Mouse (Mus musculus) heart, adult 11 months (tissue): ENCODE measurements around the gene Slc30a3.
A peak's percentile ranks its signal among the peaks of the same experiment; 100 is the strongest.
"Not testable (repeated sequence)": the region's sequence is repeated elsewhere in the genome, so short reads cannot be mapped to it uniquely, and the experiment has no call there.

ENCODE experiments used
- DNase-seq: peaks from one replicate; pipeline ENCODE4 v3.0.0; 2022

The Slc30a3 gene

GRCm38 (mm10) chr5:31093151-31094041, 14.6 kb downstream of the Slc30a3 start:
- DNase-seq, result peak; percentile 94

GRCm38 (mm10) chr5:31092231-31092975, 15.6 kb downstream of the Slc30a3 start:
- DNase-seq, result peak; percentile 80

DNA sequence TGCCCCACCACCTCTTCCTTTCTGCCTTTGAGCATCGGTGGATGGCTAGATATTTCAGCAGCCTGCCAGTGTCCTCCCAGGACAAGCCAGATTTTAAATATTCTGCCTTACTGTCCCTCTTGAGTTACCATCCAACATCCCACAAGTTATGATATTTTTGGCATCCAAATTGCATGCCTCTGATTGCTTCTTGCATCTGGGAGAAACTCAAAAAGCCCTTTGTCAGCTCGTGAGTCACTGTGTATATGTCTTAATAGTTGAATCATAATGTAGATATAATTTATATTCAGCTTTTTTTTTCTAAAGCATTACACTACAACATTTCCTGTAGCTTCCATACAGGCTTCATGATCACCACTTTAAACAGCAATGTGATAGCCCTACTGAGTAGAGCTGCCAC, 20.9 kb downstream of the Slc30a3 start:
- DNase-seq, result peak; percentile 70

GRCm38 (mm10) chr5:31086606-31087005, 21.4 kb downstream of the Slc30a3 start:
- peak; percentile 90 for DNase-seq

DNA sequence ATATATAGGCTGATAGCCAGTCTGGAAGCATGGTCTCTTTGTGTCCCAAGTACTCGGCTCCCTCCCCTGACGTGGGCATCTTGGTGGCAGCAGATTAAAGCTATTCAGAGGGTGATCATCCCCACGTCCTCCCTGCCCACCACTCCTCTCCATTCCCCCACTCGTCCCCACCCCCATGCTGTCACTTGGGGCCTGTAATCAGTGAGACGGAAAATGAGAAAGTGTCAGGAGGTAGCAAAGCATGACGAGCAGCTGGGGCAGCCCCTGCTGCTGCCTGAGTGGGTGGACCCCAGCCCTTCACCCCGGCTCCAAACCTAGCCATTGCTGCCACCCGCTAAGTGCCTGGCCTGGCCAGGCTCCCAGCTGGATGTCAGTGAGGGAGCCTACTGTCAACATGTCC, 24.1 kb downstream of the Slc30a3 start:
- peak; percentile 92 for DNase-seq

DNA sequence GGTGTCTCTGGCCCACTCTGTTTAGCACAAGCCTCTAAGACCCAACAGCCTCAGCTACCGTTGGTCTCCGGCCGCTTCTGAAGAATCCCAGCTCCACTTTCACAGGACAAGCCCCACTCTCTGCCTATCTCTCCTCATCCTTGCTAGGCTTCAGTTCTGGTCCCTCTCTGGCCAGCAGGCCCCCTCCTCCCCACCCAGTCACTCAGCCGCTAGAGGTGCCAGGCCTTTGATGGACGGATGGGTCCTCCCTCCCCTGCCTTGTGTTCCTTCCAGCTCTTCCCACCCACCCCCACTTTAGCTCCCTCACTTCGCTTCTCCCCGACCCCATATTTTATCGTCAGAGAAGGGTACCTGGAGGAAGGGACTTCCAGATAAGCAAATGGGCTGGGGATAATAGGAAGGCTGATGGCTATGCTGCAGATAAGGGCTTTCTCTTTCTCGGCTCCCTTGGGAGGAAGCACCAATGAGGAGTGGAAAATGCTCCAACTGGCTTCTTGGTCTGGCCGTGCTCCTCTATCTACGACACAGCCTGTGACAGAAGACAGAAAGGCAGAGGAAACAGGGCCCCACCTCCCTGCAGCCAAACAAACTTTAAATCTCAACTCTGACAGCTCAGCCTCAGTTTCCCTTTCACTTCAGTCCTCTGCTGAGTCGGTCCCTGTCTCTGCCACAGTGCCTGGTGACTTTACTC, 25.0 kb downstream of the Slc30a3 start:
- DNase-seq, result peak; percentile 97

DNA sequence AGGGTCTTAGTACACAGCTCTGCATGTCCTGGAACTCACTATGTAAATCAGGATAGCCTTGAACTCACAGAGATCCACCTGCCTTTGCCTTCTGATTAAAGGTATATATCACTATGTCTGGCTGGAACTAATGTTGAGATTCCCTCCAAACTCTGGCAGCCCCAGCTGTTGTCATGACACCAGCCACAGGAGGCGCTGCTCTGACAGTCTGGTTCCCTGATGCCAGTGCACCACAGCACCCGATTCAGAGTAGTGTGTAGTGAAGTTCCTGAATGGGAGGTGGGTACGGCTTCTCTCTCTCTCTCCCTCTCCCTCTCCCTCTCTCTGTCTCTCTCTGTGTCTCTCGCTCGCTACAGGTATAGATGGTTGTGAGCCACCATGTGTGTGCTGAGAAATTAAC, 25.7 kb downstream of the Slc30a3 start:
- peak; percentile 95 for DNase-seq

GRCm38 (mm10) chr5:31081386-31081785, 26.7 kb downstream of the Slc30a3 start:
- DNase-seq, result peak; percentile 87

- peak; percentile 82 for DNase-seq
Observed at GRCm38 (mm10) chr5:31080795-31081164, 27.3 kb downstream of the Slc30a3 start.

DNA sequence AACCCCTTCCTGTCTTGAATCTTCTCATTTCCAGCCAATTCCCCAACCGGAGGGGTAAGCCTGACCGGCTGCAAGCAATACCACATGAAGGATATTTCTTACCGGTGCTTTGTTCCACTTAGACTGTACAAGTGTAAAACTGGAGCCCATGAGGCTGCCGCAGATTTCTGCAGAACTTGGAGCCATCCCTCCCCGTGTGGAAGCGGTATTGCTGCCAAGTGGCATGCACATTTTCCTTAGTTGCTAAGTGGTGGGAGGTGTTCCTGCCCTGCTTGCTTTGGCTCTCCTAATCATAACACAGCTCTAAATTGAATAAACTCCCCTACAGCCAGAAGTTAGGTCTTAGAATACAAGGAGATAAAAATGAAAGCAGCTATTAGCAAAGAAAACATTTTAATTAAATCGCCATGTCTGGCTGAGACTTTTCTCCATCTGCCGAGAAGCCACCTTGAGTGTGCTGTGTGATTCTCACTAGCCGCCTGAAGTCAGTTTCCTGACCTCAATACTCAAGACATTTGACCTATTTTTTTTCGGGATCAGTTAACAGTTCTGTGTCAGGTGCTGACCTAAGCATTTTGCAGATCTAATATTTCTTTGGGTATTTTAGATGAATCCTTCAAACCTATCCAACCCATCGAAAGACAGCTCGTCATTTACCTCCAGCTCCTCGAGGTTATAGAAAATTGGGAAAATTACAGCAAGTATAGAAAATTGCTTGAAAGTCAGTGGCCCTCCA, 27.8 kb downstream of the Slc30a3 start:
- DNase-seq, result peak; percentile 91

GRCm38 (mm10) chr5:31076346-31076745, 31.7 kb downstream of the Slc30a3 start:
- DNase-seq, result peak; percentile 75

DNA sequence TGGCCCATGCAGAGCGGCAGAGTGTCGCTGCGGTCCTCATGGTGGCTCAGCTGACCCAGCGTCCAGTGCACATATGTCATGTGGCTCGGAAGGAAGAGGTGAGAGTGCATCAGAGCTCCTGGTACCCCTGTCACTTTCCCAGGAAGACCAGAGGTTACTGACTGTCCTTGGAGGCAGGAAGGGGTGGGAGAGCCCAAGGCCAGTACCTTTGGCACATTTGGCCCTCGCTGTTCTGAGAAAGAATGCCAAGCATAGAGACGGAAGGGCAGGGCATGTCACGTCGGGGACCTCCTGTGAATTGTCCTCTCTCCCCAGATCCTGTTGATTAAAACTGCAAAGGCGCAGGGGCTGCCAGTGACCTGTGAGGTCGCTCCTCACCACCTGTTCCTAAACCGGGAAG, 34.9 kb downstream of the Slc30a3 start:
- peak; percentile 91 for DNase-seq

DNA sequence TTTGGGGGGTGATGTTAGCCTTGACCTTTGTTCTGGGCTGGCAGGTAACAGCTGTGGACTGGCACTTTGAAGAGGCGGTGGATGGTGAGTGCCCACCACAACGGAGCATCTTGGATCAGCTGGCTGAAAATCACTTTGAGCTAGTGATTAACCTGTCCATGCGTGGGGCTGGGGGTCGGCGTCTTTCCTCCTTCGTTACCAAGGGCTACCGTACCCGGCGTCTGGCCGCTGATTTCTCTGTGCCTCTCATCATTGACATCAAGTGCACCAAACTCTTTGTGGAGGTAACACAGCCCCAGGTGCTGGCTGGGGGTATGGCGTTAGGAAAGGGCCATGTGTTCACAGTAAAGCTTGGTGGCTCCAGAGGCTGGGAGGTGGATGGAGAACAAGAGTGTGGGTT, 36.2 kb downstream of the Slc30a3 start:
- DNase-seq, result peak; percentile 91

DNA sequence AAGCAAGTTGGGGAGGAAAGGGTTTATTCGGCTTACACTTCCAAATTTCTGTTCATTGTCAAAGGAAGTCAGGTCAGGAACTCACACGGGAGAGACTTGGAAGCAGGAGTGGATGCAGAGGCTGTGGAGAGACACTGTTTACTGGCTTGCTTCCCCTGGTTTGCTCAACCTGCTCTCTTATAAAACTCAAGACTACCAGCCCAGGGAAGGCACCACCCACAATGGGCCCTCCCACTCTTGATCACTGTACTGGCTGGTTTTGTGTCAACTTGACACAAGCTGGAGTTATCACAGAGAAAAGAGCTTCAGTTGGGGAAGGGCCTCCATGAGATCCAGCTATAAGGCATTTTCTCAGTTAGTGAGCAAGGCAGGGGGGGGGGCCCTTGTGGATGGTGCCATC, 37.0 kb downstream of the Slc30a3 start:
- DNase-seq, result peak; percentile 82

DNA sequence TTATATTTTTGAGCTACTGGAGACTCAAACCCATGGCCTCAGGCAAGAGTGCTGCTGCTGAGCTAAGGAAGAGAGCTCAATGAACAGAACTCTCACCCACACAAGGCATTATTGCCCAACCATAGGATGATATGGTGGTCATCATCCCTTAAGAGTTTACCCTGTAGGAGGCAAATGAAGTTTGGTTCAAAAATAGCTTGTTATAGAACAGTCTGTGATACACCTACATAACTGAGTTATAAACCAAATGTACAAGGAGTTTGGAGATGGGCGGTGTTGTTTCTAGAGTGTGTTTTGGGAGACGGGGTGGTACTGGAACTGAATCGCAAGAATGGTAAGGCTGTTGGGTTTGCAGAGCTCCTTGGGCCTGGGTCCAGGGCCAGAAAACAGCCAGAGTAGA, 38.2 kb downstream of the Slc30a3 start:
- DNase-seq, result no peak

DNA sequence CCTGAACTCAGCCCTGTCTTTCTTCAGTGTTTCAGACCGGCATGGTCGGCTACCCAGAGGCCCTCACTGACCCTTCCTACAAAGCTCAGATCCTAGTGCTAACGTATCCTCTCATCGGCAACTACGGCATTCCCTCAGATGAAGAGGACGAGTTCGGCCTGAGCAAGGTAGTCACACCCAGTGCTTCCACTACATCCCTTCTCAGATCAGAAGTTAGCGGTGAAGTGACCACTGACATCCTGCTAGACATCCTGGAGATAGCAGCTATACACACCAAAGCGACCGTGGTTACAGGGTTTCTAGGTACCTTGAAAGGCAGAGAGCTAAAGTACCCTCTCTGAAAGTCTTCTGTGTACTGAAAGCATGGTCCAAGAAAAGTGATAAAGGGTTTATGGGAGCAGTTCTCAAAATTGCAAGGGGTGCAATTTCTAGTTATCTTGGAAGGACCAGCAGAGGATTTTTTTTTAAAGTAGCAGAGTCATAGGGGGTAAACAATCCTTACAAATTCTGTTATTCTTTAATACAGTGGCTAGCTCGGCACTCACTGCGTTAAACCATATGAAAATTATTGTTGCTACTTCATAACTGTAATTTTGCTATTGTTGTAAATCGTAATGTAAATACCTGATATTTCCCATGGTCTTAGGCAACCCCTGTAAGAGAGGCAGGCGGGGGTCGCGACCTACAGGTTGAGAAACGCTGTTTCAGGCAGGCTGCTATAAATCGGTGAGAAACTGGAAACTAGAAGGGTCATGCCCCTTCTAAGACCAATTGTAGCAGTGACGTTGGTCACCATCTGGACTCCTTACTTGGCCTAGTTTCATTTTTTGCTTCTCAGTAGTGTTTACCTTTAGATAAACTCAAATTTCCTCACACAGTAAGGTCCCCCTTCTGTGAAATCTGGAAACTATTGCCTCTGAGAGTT, 52.6 kb downstream of the Slc30a3 start:
- peak; percentile 89 for DNase-seq

DNA sequence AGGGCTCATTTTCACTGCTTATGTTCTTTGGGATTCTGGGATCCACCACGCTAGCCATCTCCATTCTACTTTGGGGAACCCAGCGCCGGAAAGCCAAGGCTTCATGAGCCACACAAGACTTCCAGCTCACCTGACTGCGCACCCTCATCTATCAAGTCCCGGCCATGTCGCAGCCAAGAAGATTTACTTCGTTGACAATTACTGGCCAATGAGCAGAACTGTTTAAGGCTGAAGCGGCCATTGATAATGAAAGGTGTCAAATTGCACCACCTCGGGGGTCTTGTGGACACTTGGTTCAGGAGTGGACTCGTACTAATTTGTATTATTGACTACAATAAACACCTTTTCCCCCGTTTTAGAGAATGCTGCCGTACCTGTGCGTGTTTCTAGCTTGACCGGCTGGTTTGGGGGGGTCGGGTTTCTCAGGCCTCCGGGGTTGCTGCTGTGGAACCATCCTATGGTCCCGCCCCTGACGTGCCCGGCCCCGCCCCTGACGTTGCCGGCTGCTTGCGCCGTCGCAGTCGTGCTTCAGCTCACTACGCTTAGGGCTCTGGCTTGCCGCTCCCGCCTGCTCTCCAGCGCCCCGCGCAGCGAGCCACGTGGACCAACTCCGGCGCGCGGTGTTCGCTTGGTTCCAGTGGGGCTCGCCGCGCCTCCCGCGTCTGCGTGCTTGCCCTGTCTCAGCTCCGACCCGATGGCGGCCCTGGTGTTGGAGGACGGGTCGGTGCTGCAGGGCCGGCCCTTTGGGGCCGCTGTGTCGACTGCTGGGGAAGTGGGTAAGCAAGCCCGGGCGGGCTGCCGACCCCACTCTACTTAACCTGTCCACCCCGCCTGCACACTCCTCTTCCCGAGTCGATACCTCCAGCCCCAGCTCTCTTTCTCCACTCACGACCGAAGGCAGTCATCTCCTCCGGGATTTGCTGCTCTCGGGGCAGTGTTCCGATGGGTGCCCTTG, 53.5 kb downstream of the Slc30a3 start, which contains the start of gene Cad:
Gene Cad, plus strand, starts transcription at position 520 of the 955 bp plus-strand sequence.
- peak; percentile 99 for DNase-seq

- not testable (repeated sequence) for DNase-seq
Observed at GRCm38 (mm10) chr5:31053728-31054127, 54.3 kb downstream of the Slc30a3 start.

DNA sequence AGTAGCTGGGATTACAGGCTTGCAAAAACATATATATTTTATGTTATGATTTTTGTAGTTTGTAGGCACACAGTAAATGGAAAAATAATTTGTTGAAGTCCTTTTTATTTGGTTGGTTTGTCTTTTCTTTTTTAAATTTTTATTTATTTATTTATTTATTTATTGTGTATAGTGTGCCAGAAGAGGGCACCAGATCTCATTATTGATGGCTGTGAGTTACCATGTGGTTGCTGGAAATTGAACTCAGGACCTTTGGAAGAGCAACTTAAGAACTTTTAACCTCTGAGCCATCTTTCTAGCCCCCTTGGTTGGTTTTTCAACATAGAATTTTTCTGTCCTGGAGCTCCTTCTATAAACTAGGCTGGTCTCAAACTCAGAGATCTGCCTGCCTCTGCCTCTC, 57.6 kb downstream of the Slc30a3 start:
- DNase-seq, result no peak
